Mouse (Mus musculus) stomach, embryonic 15.5 days (tissue): ENCODE measurements around the gene Slc34a3. TPM values are rescaled to one million over a fixed set of nuclear protein-coding genes. Genes with fewer than 3 reads are reported as not detected.

ENCODE experiments used
- ATAC-seq: fragments of 200-750 bp; cut with Nextera tagmentation; 2 replicates; pipeline ENCODE4 v1.8.0; 2017; ENCODE audit warnings: low read depth, moderate number of reproducible peaks, moderate TSS enrichment; ENCODE audit not compliant: insufficient read depth, low FRiP score
- H3K27ac ChIP-seq: fragments of 300-500 bp; sonication (generic); 2 replicates; pipeline ENCODE4 v1.5.1; 2015; ENCODE audit warnings: mild to moderate bottlenecking, inconsistent platforms
- H3K27me3 ChIP-seq: fragments of 300-500 bp; sonication (generic); replicated peaks from 2 replicates; pipeline ENCODE4 v1.6.1; 2015; ENCODE audit warnings: inconsistent platforms
- H3K36me3 ChIP-seq: fragments of 300-500 bp; sonication (generic); 2 replicates; pipeline ENCODE4 v1.6.1; 2015; ENCODE audit warnings: inconsistent platforms
- H3K4me1 ChIP-seq: fragments of 300-500 bp; sonication (generic); 2 replicates; pipeline ENCODE4 v1.6.1; 2015; ENCODE audit warnings: inconsistent platforms
- H3K4me2 ChIP-seq: fragments of 300-500 bp; sonication (generic); 2 replicates; pipeline ENCODE4 v1.6.1; 2015; ENCODE audit warnings: mild to moderate bottlenecking, inconsistent platforms
- H3K4me3 ChIP-seq: fragments of 300-500 bp; sonication (generic); replicated peaks from 2 replicates; pipeline ENCODE4 v1.5.1; 2015; ENCODE audit warnings: inconsistent platforms
- H3K9ac ChIP-seq: fragments of 300-500 bp; sonication (generic); 2 replicates; pipeline ENCODE4 v1.6.1; 2015; ENCODE audit warnings: inconsistent platforms
- H3K9me3 ChIP-seq: fragments of 300-500 bp; sonication (generic); 2 replicates; pipeline ENCODE4 v1.6.1; 2016; ENCODE audit warnings: inconsistent platforms
- WGBS: fragments of 180-500 bp; shearing (Covaris S2); methylation state at CpG from one replicate; pipeline ENCODE4 v1.1.7; 2015; 5-methylcytosine and 5-hydroxymethylcytosine counted together
- polyA plus RNA-seq: library from polyadenylated mRNA; unstranded; fragments of >200 nt; fragmentation: Nextera tagmentation; extraction: Ambion mirVana; gene quantifications from 2 replicates; pipeline ENCODE4 v1.2.1, GENCODE M21; 2015

Gene Slc34a3
- polyA plus RNA-seq, 1 experiment from 2014 or later, result 0.65 TPM

GRCm38 (mm10) chr2:25185625-25186574 lies 48.3 kb downstream of the Slc34a3 start:
- Histone ChIP-seq H3K4me2 (peak overlapping the region; percentile 98), H3K27ac (peak overlapping the region; percentile 78), H3K9me3 (no peaks in the 10 kb centered on the region), H3K36me3 (no peaks in the 10 kb centered on the region), H3K4me3 (peak overlapping the region; percentile 53), H3K4me1 (peaks cover 22% of the 10 kb centered on the region), H3K27me3 (peaks cover 28% of the 10 kb centered on the region), H3K9ac (peak overlapping the region; percentile 38; the same call in 1 of the 2 replicates)
- WGBS, result under 1% methylated on average over 64 of the region's 64 CpGs
- peak; percentile 59 for ATAC-seq

GRCm38 (mm10) chr2:25184496-25184895 lies 49.7 kb downstream of the Slc34a3 start:
- H3K27ac ChIP-seq, result no peak overlapping the region
- H3K4me3 ChIP-seq, result no peak overlapping the region
- H3K4me2 ChIP-seq, result no peak overlapping the region
- peaks cover 31% of the 10 kb centered on the region for H3K4me1 ChIP-seq
- no peak for ATAC-seq
- H3K27me3 ChIP-seq, result peaks cover 38% of the 10 kb centered on the region
- no peak overlapping the region for H3K9ac ChIP-seq
- 90% methylated on average over 7 of the region's 7 CpGs for WGBS
- no peaks in the 10 kb centered on the region for H3K36me3 ChIP-seq
- H3K9me3 ChIP-seq, result no peaks in the 10 kb centered on the region

- H3K9me3 ChIP-seq, result no peaks in the 10 kb centered on the region
- peak overlapping the region; percentile 94; the same call in 1 of the 2 replicates for H3K4me2 ChIP-seq
- H3K4me1 ChIP-seq, result peaks cover 31% of the 10 kb centered on the region
- WGBS, result 76% methylated on average over 2 of the region's 2 CpGs
- no peak overlapping the region for H3K9ac ChIP-seq
- H3K27me3 ChIP-seq, result peaks cover 42% of the 10 kb centered on the region
- no peak overlapping the region for H3K27ac ChIP-seq
- H3K4me3 ChIP-seq, result no peak overlapping the region
- H3K36me3 ChIP-seq, result no peaks in the 10 kb centered on the region
- no peak for ATAC-seq
Observed at GRCm38 (mm10) chr2:25183336-25183735, 50.8 kb downstream of the Slc34a3 start.

GRCm38 (mm10) chr2:25182664-25183063 lies 51.5 kb downstream of the Slc34a3 start:
- no peaks in the 10 kb centered on the region for H3K9me3 ChIP-seq
- H3K27me3 ChIP-seq, result peaks cover 47% of the 10 kb centered on the region
- no peak overlapping the region for H3K9ac ChIP-seq
- H3K36me3 ChIP-seq, result no peaks in the 10 kb centered on the region
- peaks cover 38% of the 10 kb centered on the region for H3K4me1 ChIP-seq
- ATAC-seq, result no peak
- H3K4me2 ChIP-seq, result peak overlapping the region; percentile 94
- H3K4me3 ChIP-seq, result peak overlapping the region; percentile 61
- H3K27ac ChIP-seq, result no peak overlapping the region
- 21% methylated on average over 6 of the region's 6 CpGs for WGBS

GRCm38 (mm10) chr2:25181891-25182397 lies 52.2 kb downstream of the Slc34a3 start:
- Histone ChIP-seq H3K4me1 (peaks cover 45% of the 10 kb centered on the region), H3K4me3 (peak overlapping the region; percentile 61), H3K27ac (peak overlapping the region; percentile 94), H3K9ac (peak overlapping the region; percentile 53), H3K9me3 (no peaks in the 10 kb centered on the region), H3K27me3 (peaks cover 47% of the 10 kb centered on the region), H3K4me2 (peak overlapping the region; percentile 94), H3K36me3 (no peaks in the 10 kb centered on the region)
- WGBS, result 1% methylated on average over 17 of the region's 17 CpGs
- ATAC-seq, result no peak

- peak overlapping the region; percentile 53 for H3K9ac ChIP-seq
- peak overlapping the region; percentile 94 for H3K4me2 ChIP-seq
- H3K36me3 ChIP-seq, result no peaks in the 10 kb centered on the region
- peaks cover 51% of the 10 kb centered on the region for H3K4me1 ChIP-seq
- ATAC-seq, result peak; percentile 32
- peak overlapping the region; percentile 94 for H3K27ac ChIP-seq
- H3K4me3 ChIP-seq, result peak overlapping the region; percentile 61
- no peaks in the 10 kb centered on the region for H3K9me3 ChIP-seq
- H3K27me3 ChIP-seq, result peaks cover 47% of the 10 kb centered on the region
- under 1% methylated on average over 100 of the region's 100 CpGs for WGBS
Observed at GRCm38 (mm10) chr2:25180973-25181890, 52.9 kb downstream of the Slc34a3 start.

- WGBS, result under 1% methylated on average over 35 of the region's 35 CpGs
- no peaks in the 10 kb centered on the region for H3K9me3 ChIP-seq
- H3K4me1 ChIP-seq, result peaks cover 50% of the 10 kb centered on the region
- H3K27me3 ChIP-seq, result peaks cover 47% of the 10 kb centered on the region
- H3K27ac ChIP-seq, result peak within 1 kb of the TSS; percentile 94
- H3K4me3 ChIP-seq, result peak within 1 kb of the TSS; percentile 61
- H3K4me2 ChIP-seq, result peak within 1 kb of the TSS; percentile 94
- ATAC-seq, result peak; percentile 85
- H3K36me3 ChIP-seq, result no peaks in the 10 kb centered on the region
- H3K9ac ChIP-seq, result peak within 1 kb of the TSS; percentile 53
Observed at GRCm38 (mm10) chr2:25180478-25180903, 53.7 kb downstream of the Slc34a3 start, which contains the start of gene Nrarp. Gene Nrarp (plus strand): TSS chr2:25180758.

- Histone ChIP-seq H3K36me3 (no peaks in the 10 kb centered on the region), H3K27me3 (peaks cover 46% of the 10 kb centered on the region), H3K4me2 (peak overlapping the region; percentile 94), H3K4me1 (peaks cover 51% of the 10 kb centered on the region), H3K4me3 (peak overlapping the region; percentile 61), H3K9me3 (no peaks in the 10 kb centered on the region), H3K9ac (no peak overlapping the region), H3K27ac (peak overlapping the region; percentile 65)
- 42% methylated on average over 15 of the region's 15 CpGs for WGBS
- ATAC-seq, result no peak
Observed at GRCm38 (mm10) chr2:25179566-25180217, 54.5 kb downstream of the Slc34a3 start.

Other genes with a start within 250 kb of the Slc34a3 start
- 59.8 and 63.7 TPM in 2 replicates for gene Nsmf, start 180.0 kb downstream of the Slc34a3 start, polyA plus RNA-seq
- 2.5 and 2.8 TPM in 2 replicates for gene Entpd8, start 154.1 kb downstream of the Slc34a3 start, polyA plus RNA-seq
- 11.4 and 16.1 TPM in 2 replicates for gene Noxa1, start 139.2 kb downstream of the Slc34a3 start, polyA plus RNA-seq
- gene Nrarp, start 53.6 kb downstream of the Slc34a3 start, polyA plus RNA-seq, result 16.9 and 17.1 TPM in 2 replicates
- gene Tor4a, start 37.5 kb downstream of the Slc34a3 start, polyA plus RNA-seq, result 15.5 and 17.2 TPM in 2 replicates
- gene Nelfb, start 22.9 kb downstream of the Slc34a3 start, polyA plus RNA-seq, result 105 and 106 TPM in 2 replicates
- 0.18 TPM in 1 of 2 replicates, not detected in the other for gene Stpg3, start 19.7 kb downstream of the Slc34a3 start, polyA plus RNA-seq
- gene Fam166a, start 15.6 kb downstream of the Slc34a3 start, polyA plus RNA-seq, result 0.92 and 1.5 TPM in 2 replicates
- 607 and 620 TPM in 2 replicates for gene Tubb4b, start 9.7 kb downstream of the Slc34a3 start, polyA plus RNA-seq
- 0.10 and 0.13 TPM in 2 replicates for gene Rnf224, start 2.4 kb upstream of the Slc34a3 start, polyA plus RNA-seq
- gene Rnf208, start 7.9 kb upstream of the Slc34a3 start, polyA plus RNA-seq, result 13.7 and 13.8 TPM in 2 replicates
- gene Cysrt1, start 8.1 kb upstream of the Slc34a3 start, polyA plus RNA-seq, result 7.9 and 22.2 TPM in 2 replicates
- gene AL732309.1, start 12.5 kb upstream of the Slc34a3 start, polyA plus RNA-seq, result 5.7 and 7.2 TPM in 2 replicates
- gene Tmem203, start 21.1 kb upstream of the Slc34a3 start, polyA plus RNA-seq, result 24.4 and 25.1 TPM in 2 replicates
- gene Tprn, start 28.3 kb upstream of the Slc34a3 start, polyA plus RNA-seq, result 16.8 and 17.7 TPM in 2 replicates
- 209 TPM in 2 replicates for gene Ssna1, start 38.1 kb upstream of the Slc34a3 start, polyA plus RNA-seq
- gene Anapc2, start 38.1 kb upstream of the Slc34a3 start, polyA plus RNA-seq, result 108 and 114 TPM in 2 replicates
- not detected in 2 replicates for gene Tmem210, start 53.8 kb upstream of the Slc34a3 start, polyA plus RNA-seq
- 4.4 and 6.9 TPM in 2 replicates for gene Lrrc26, start 55.6 kb upstream of the Slc34a3 start, polyA plus RNA-seq
- gene Grin1, start 84.8 kb upstream of the Slc34a3 start, polyA plus RNA-seq, result 1.3 and 1.9 TPM in 2 replicates
- gene Man1b1, start 98.0 kb upstream of the Slc34a3 start, polyA plus RNA-seq, result 46.4 and 54.6 TPM in 2 replicates
- 21.5 and 22.6 TPM in 2 replicates for gene Dpp7, start 122.0 kb upstream of the Slc34a3 start, polyA plus RNA-seq
- gene Uap1l1, start 131.3 kb upstream of the Slc34a3 start, polyA plus RNA-seq, result 41.1 and 46.1 TPM in 2 replicates
- 37.6 and 41.7 TPM in 2 replicates for gene Sapcd2, start 138.0 kb upstream of the Slc34a3 start, polyA plus RNA-seq
- 10.1 and 13.0 TPM in 2 replicates for gene Entpd2, start 161.5 kb upstream of the Slc34a3 start, polyA plus RNA-seq
- 47.0 and 49.6 TPM in 2 replicates for gene Npdc1, start 165.0 kb upstream of the Slc34a3 start, polyA plus RNA-seq
- 0.17 and 0.30 TPM in 2 replicates for gene Fut7, start 188.9 kb upstream of the Slc34a3 start, polyA plus RNA-seq
- gene Abca2, start 194.3 kb upstream of the Slc34a3 start, polyA plus RNA-seq, result 3.9 and 4.8 TPM in 2 replicates
- gene Clic3, start 222.5 kb upstream of the Slc34a3 start, polyA plus RNA-seq, result 11.9 and 26.5 TPM in 2 replicates
- 35.3 and 37.4 TPM in 2 replicates for gene Paxx, start 226.7 kb upstream of the Slc34a3 start, polyA plus RNA-seq
- 6.8 and 7.5 TPM in 2 replicates for gene Ptgds, start 235.7 kb upstream of the Slc34a3 start, polyA plus RNA-seq